8 mouse cellular contexts compared by ENCODE assay signal in genomic region chr19:47731931-47732330, GRCm38 (mm10). TPM values are rescaled to one million over a fixed set of nuclear protein-coding genes. Genes with fewer than 3 reads are reported as not detected.
DNase-seq lines count a peak whose midpoint lies in the region; ATAC-seq lines count a peak whose summit lies in the region.

No protein-coding gene starts in this region.

- DNase-seq in ovary, adult 18-20 months (ENCODE audit: low spot score) = peak; percentile 31
- no peak for DNase-seq in ovary, postnatal 10 days (ENCODE audit: low spot score)
- peak; percentile 71 for DNase-seq in hindbrain, embryonic 14.5 days (ENCODE audit: low spot score)

- H3K4me2 ChIP-seq in forebrain, embryonic 13.5 days = peak overlapping the region; percentile 72
- H3K4me2 ChIP-seq in hindbrain, embryonic 14.5 days (replicated peaks) = peak overlapping the region; percentile 57
- peak overlapping the region; percentile 69 for H3K4me2 ChIP-seq in limb, embryonic 12.5 days
- H3K4me2 ChIP-seq in midbrain, embryonic 13.5 days (replicated peaks) = peak overlapping the region; percentile 54
- H3K4me2 ChIP-seq in stomach, embryonic 15.5 days = peak overlapping the region; percentile 61

- H3K36me3 ChIP-seq in forebrain, embryonic 13.5 days (ENCODE audit: poor library complexity, severe bottlenecking) = peaks cover 39% of the 10 kb centered on the region
- peaks cover 44% of the 10 kb centered on the region for H3K36me3 ChIP-seq in hindbrain, embryonic 14.5 days (replicated peaks; ENCODE audit: control insufficient read depth, insufficient read depth)
- H3K36me3 ChIP-seq in limb, embryonic 12.5 days = peaks cover 41% of the 10 kb centered on the region
- peaks cover 36% of the 10 kb centered on the region for H3K36me3 ChIP-seq in midbrain, embryonic 13.5 days
- H3K36me3 ChIP-seq in stomach, embryonic 15.5 days = peaks cover 28% of the 10 kb centered on the region

- 0 out of 2 replicates have a peak, but pooled peaks have one; percentile 12 for ATAC-seq in forebrain, embryonic 13.5 days
- peak; percentile 7 for ATAC-seq in hindbrain, embryonic 14.5 days (ENCODE audit: low FRiP score)
- ATAC-seq in limb, embryonic 12.5 days (ENCODE audit: insufficient number of reproducible peaks, insufficient read depth, low FRiP score, low TSS enrichment, low read depth) = no peak
- ATAC-seq in midbrain, embryonic 13.5 days = peak; percentile 25
- no peak for ATAC-seq in stomach, embryonic 15.5 days (ENCODE audit: insufficient read depth, low FRiP score, low read depth)

- H3K9ac ChIP-seq in forebrain, embryonic 13.5 days = peak overlapping the region; percentile 81
- H3K9ac ChIP-seq in hindbrain, embryonic 14.5 days = peak overlapping the region; percentile 70
- H3K9ac ChIP-seq in limb, embryonic 12.5 days (replicated peaks) = peak overlapping the region; percentile 79
- H3K9ac ChIP-seq in midbrain, embryonic 13.5 days (replicated peaks) = peak overlapping the region; percentile 81
- peak overlapping the region; percentile 80 for H3K9ac ChIP-seq in stomach, embryonic 15.5 days

- WGBS in forebrain, embryonic 13.5 days = 3% methylated on average over 14 of the region's 15 CpGs
- WGBS in hindbrain, embryonic 14.5 days = 4% methylated on average over 12 of the region's 15 CpGs
- WGBS in limb, embryonic 12.5 days = under 1% methylated on average over 14 of the region's 15 CpGs
- 2% methylated on average over 15 of the region's 15 CpGs for WGBS in midbrain, embryonic 13.5 days
- WGBS in stomach, embryonic 15.5 days = under 1% methylated on average over 14 of the region's 15 CpGs

- H3K4me3 ChIP-seq in brown adipose tissue, adult 24 weeks (ENCODE audit: insufficient read depth, low read depth, low read length) = peak overlapping the region; percentile 89
- H3K4me3 ChIP-seq in forebrain, embryonic 13.5 days = peak overlapping the region; percentile 69
- H3K4me3 ChIP-seq in hindbrain, embryonic 14.5 days (replicated peaks; ENCODE audit: low read length) = peak overlapping the region; percentile 76
- peak overlapping the region; percentile 74 for H3K4me3 ChIP-seq in limb, embryonic 12.5 days (replicated peaks)
- peak overlapping the region; percentile 75 for H3K4me3 ChIP-seq in midbrain, embryonic 13.5 days (replicated peaks)
- H3K4me3 ChIP-seq in stomach, embryonic 15.5 days (replicated peaks) = peak overlapping the region; percentile 82

- H3K9me3 ChIP-seq in forebrain, embryonic 13.5 days (replicated peaks) = no peaks in the 10 kb centered on the region
- no peaks in the 10 kb centered on the region for H3K9me3 ChIP-seq in hindbrain, embryonic 14.5 days (ENCODE audit: control insufficient read depth, low read length)
- H3K9me3 ChIP-seq in limb, embryonic 12.5 days = no peaks in the 10 kb centered on the region
- no peaks in the 10 kb centered on the region for H3K9me3 ChIP-seq in midbrain, embryonic 13.5 days
- H3K9me3 ChIP-seq in stomach, embryonic 15.5 days = no peaks in the 10 kb centered on the region

- no peaks in the 10 kb centered on the region for H3K27me3 ChIP-seq in forebrain, embryonic 13.5 days
- no peaks in the 10 kb centered on the region for H3K27me3 ChIP-seq in hindbrain, embryonic 14.5 days (ENCODE audit: control insufficient read depth, insufficient read depth, low read length)
- no peaks in the 10 kb centered on the region for H3K27me3 ChIP-seq in limb, embryonic 12.5 days
- no peaks in the 10 kb centered on the region for H3K27me3 ChIP-seq in midbrain, embryonic 13.5 days
- H3K27me3 ChIP-seq in stomach, embryonic 15.5 days (replicated peaks) = no peaks in the 10 kb centered on the region

- H3K27ac ChIP-seq in brown adipose tissue, adult 24 weeks (replicated peaks; ENCODE audit: low read depth, low read length) = peak overlapping the region; percentile 84
- peak overlapping the region; percentile 96 for H3K27ac ChIP-seq in forebrain, embryonic 13.5 days
- H3K27ac ChIP-seq in hindbrain, embryonic 14.5 days = peak overlapping the region; percentile 97
- H3K27ac ChIP-seq in limb, embryonic 12.5 days = peak overlapping the region; percentile 98
- peak overlapping the region; percentile 97 for H3K27ac ChIP-seq in midbrain, embryonic 13.5 days
- H3K27ac ChIP-seq in stomach, embryonic 15.5 days = peak overlapping the region; percentile 97

- H3K4me1 ChIP-seq in brown adipose tissue, adult 24 weeks (ENCODE audit: control insufficient read depth, insufficient read depth, insufficient read length, low read length) = no peaks in the 10 kb centered on the region
- peaks cover 27% of the 10 kb centered on the region for H3K4me1 ChIP-seq in forebrain, embryonic 13.5 days
- peaks cover 5% of the 10 kb centered on the region; the same call in 1 of the 2 replicates for H3K4me1 ChIP-seq in hindbrain, embryonic 14.5 days (replicated peaks; ENCODE audit: control insufficient read depth, insufficient read depth, low read length)
- H3K4me1 ChIP-seq in limb, embryonic 12.5 days (replicated peaks) = peaks cover 21% of the 10 kb centered on the region
- H3K4me1 ChIP-seq in midbrain, embryonic 13.5 days (replicated peaks) = peaks cover 15% of the 10 kb centered on the region
- H3K4me1 ChIP-seq in stomach, embryonic 15.5 days = peaks cover 8% of the 10 kb centered on the region

RNA-seq across cellular contexts. Expression of gene Sfr1, which starts 0.4 kb away (rescaled TPM):
- polyA plus RNA-seq in brown adipose tissue, adult 24 weeks (2012; ENCODE audit: insufficient read depth, insufficient read length, missing spikeins) = 67.7 and 69.4 TPM in 2 replicates
- polyA plus RNA-seq in forebrain, embryonic 13.5 days (2015; fragmentation: Nextera tagmentation; extraction: Ambion mirVana) = 225 and 238 TPM in 2 replicates
- 167 and 168 TPM in 2 replicates for polyA plus RNA-seq in hindbrain, embryonic 14.5 days (2014; fragmentation: Nextera tagmentation; extraction: Ambion mirVana)
- 273 and 307 TPM in 2 replicates for polyA plus RNA-seq in limb, embryonic 12.5 days (2016; fragmentation: Nextera tagmentation; extraction: Ambion mirVana)
- polyA plus RNA-seq in midbrain, embryonic 13.5 days (2015; fragmentation: Nextera tagmentation; extraction: Ambion mirVana) = 185 and 189 TPM in 2 replicates
- 285 and 321 TPM in 2 replicates for polyA plus RNA-seq in stomach, embryonic 15.5 days (2015; fragmentation: Nextera tagmentation; extraction: Ambion mirVana)

RNA-seq across cellular contexts. Expression of gene Col17a1, which starts 40.0 kb away (rescaled TPM):
- not detected in 2 replicates for polyA plus RNA-seq in brown adipose tissue, adult 24 weeks (2012; ENCODE audit: insufficient read depth, insufficient read length, missing spikeins)
- 0.10 and 0.40 TPM in 2 replicates for polyA plus RNA-seq in forebrain, embryonic 13.5 days (2015; fragmentation: Nextera tagmentation; extraction: Ambion mirVana)
- 0.17 and 0.29 TPM in 2 replicates for polyA plus RNA-seq in hindbrain, embryonic 14.5 days (2014; fragmentation: Nextera tagmentation; extraction: Ambion mirVana)
- 9.1 and 9.3 TPM in 2 replicates for polyA plus RNA-seq in limb, embryonic 12.5 days (2016; fragmentation: Nextera tagmentation; extraction: Ambion mirVana)
- 0.12 and 0.13 TPM in 2 replicates for polyA plus RNA-seq in midbrain, embryonic 13.5 days (2015; fragmentation: Nextera tagmentation; extraction: Ambion mirVana)
- 8.8 and 12.3 TPM in 2 replicates for polyA plus RNA-seq in stomach, embryonic 15.5 days (2015; fragmentation: Nextera tagmentation; extraction: Ambion mirVana)

Comparison
In these comparisons a context has a peak if more than half of its experiments do, and no peak if none do; other contexts are left out.
1. ATAC-seq: peak in forebrain, embryonic 13.5 days (single experiment), hindbrain, embryonic 14.5 days (single experiment) and midbrain, embryonic 13.5 days (single experiment); none in limb, embryonic 12.5 days (single experiment) and stomach, embryonic 15.5 days (single experiment).
2. Peak in every context shown above with its lines, with median percentiles within 50 percentile points of each other: H3K27ac ChIP-seq, H3K4me3 ChIP-seq, H3K4me2 ChIP-seq and H3K9ac ChIP-seq.